ENCODE assay signal across 24 mouse cellular contexts in genomic region chr2:73295023-73295422, GRCm38 (mm10). TPM values are rescaled to one million over a fixed set of nuclear protein-coding genes. Genes with fewer than 3 reads are reported as not detected.
DNase-seq lines count a peak whose midpoint lies in the region; ATAC-seq and TF ChIP-seq lines count a peak whose summit lies in the region.
"Had no signal": no experiment of that assay in that cellular context is flagged by ENCODE, and none has a peak within 500 bp of the region (broad histone marks: within the 10 kb centered on the region; RNA-seq: fewer than 3 reads in every experiment).

No protein-coding gene starts in this region.

- H3K27me3 ChIP-seq in C2C12 (ENCODE audit: control insufficient read depth, insufficient read depth, insufficient read length): no peaks in the 10 kb centered on the region
- no peaks in the 10 kb centered on the region for H3K27me3 ChIP-seq in liver, embryonic 11.5 days (replicated peaks; ENCODE audit: control insufficient read depth, insufficient read depth, low read length)
- no peaks in the 10 kb centered on the region for H3K27me3 ChIP-seq in liver, embryonic 13.5 days
- no peaks in the 10 kb centered on the region for H3K27me3 ChIP-seq in hindbrain, embryonic 10.5 days (ENCODE audit: insufficient read depth, poor library complexity, severe bottlenecking)
- H3K27me3 ChIP-seq: embryonic facial prominence, embryonic 13.5 days; embryonic facial prominence, embryonic 15.5 days; forebrain, embryonic 12.5 days had no signal

- TF ChIP-seq CTCF in C2C12 (IDR thresholded peaks at IDR 0.05; ENCODE audit: control insufficient read depth, insufficient read depth, insufficient read length): no peak

- H3K4me3 ChIP-seq in C2C12 (ENCODE audit: insufficient read depth, poor library complexity, severe bottlenecking): no peak overlapping the region
- H3K4me3 ChIP-seq in liver, embryonic 11.5 days (ENCODE audit: low read depth, low read length): no peak overlapping the region
- H3K4me3 ChIP-seq in liver, embryonic 13.5 days (replicated peaks): no peak overlapping the region
- H3K4me3 ChIP-seq in hindbrain, embryonic 10.5 days: no peak overlapping the region
- H3K4me3 ChIP-seq: embryonic facial prominence, embryonic 13.5 days; embryonic facial prominence, embryonic 15.5 days; erythroblast, embryonic 14.5 days; forebrain, embryonic 10.5 days; forebrain, embryonic 12.5 days had no signal

- H3K79me3 ChIP-seq in C2C12 (ENCODE audit: low read depth): no peaks in the 10 kb centered on the region

- ATAC-seq in liver, embryonic 11.5 days (replicated peaks; ENCODE audit: low FRiP score): peak; percentile 64; the same call in 1 of the 2 replicates
- ATAC-seq in liver, embryonic 13.5 days (ENCODE audit: low read depth): peak; percentile 69
- ATAC-seq in megakaryocyte-erythroid progenitor cell, adult 5-6 weeks (replicated peaks; ENCODE audit: low FRiP score, low TSS enrichment, poor library complexity, severe bottlenecking): peak; percentile 35; the same call in 1 of the 2 replicates
- ATAC-seq: forebrain, embryonic 14.5 days; forebrain, embryonic 16.5 days had no signal

- no peaks in the 10 kb centered on the region for H3K9me3 ChIP-seq in liver, embryonic 11.5 days (ENCODE audit: control insufficient read depth, low read length)
- no peaks in the 10 kb centered on the region for H3K9me3 ChIP-seq in liver, embryonic 13.5 days (replicated peaks)
- H3K9me3 ChIP-seq in hindbrain, embryonic 10.5 days: no peaks in the 10 kb centered on the region
- H3K9me3 ChIP-seq: embryonic facial prominence, embryonic 13.5 days; embryonic facial prominence, embryonic 15.5 days; forebrain, embryonic 10.5 days; forebrain, embryonic 12.5 days had no signal

- H3ac ChIP-seq in C2C12 (ENCODE audit: control insufficient read depth, insufficient read length, low read depth): no peak overlapping the region

- H3K4me1 ChIP-seq in liver, embryonic 11.5 days (replicated peaks; ENCODE audit: control insufficient read depth, insufficient read depth, low read length): peaks cover 11% of the 10 kb centered on the region
- H3K4me1 ChIP-seq in liver, embryonic 13.5 days (replicated peaks): peaks cover 25% of the 10 kb centered on the region
- H3K4me1 ChIP-seq in hindbrain, embryonic 10.5 days (replicated peaks): no peaks in the 10 kb centered on the region
- H3K4me1 ChIP-seq: embryonic facial prominence, embryonic 13.5 days; embryonic facial prominence, embryonic 15.5 days; forebrain, embryonic 12.5 days had no signal

- H3K4me2 ChIP-seq in liver, embryonic 11.5 days: no peak overlapping the region
- H3K4me2 ChIP-seq in liver, embryonic 13.5 days: no peak overlapping the region
- H3K4me2 ChIP-seq: embryonic facial prominence, embryonic 13.5 days; embryonic facial prominence, embryonic 15.5 days; forebrain, embryonic 12.5 days had no signal

- no peak for DNase-seq in liver, embryonic 11.5 days (ENCODE audit: low spot score)
- DNase-seq in liver, embryonic 13.5 days: no peak
- no peak for DNase-seq in layer of hippocampus, postnatal 14 days (ENCODE audit: low spot score in 2 of 2)
- no peak for DNase-seq in hindbrain, embryonic 10.5 days (ENCODE audit: low spot score)
- no peak for DNase-seq in ovary, postnatal 14 days (ENCODE audit: low spot score)
- DNase-seq: adrenal gland, adult 2 months; adrenal gland, postnatal 10 days; adrenal gland, postnatal 25 days; cerebellum, adult 11 months; cerebellum, adult 18-20 months; cerebellum, adult 8-10 months; cerebellum, adult 9-11 months; cerebellum, postnatal 14 days; cerebellum, postnatal 36 days; embryo, embryonic 11 days had no signal

- H3K9ac ChIP-seq in liver, embryonic 11.5 days (ENCODE audit: low read depth, low read length): no peak overlapping the region
- H3K9ac ChIP-seq in liver, embryonic 13.5 days: no peak overlapping the region
- H3K9ac ChIP-seq: embryonic facial prominence, embryonic 13.5 days; embryonic facial prominence, embryonic 15.5 days; forebrain, embryonic 12.5 days had no signal

- no peak overlapping the region for H3K27ac ChIP-seq in liver, embryonic 11.5 days (ENCODE audit: low read depth, low read length)
- peak overlapping the region; percentile 34 for H3K27ac ChIP-seq in liver, embryonic 13.5 days
- no peak overlapping the region for H3K27ac ChIP-seq in hindbrain, embryonic 10.5 days
- H3K27ac ChIP-seq: embryonic facial prominence, embryonic 13.5 days; embryonic facial prominence, embryonic 15.5 days; forebrain, embryonic 10.5 days; forebrain, embryonic 12.5 days had no signal

- no peaks in the 10 kb centered on the region for H3K36me3 ChIP-seq in C2C12 (ENCODE audit: control insufficient read depth, insufficient read depth)
- peaks cover 2% of the 10 kb centered on the region; the same call in 1 of the 2 replicates for H3K36me3 ChIP-seq in liver, embryonic 11.5 days (ENCODE audit: control insufficient read depth, insufficient read depth, low read length)
- peaks cover 58% of the 10 kb centered on the region for H3K36me3 ChIP-seq in liver, embryonic 13.5 days
- H3K36me3 ChIP-seq in hindbrain, embryonic 10.5 days: peaks cover 22% of the 10 kb centered on the region

- no peaks in the 10 kb centered on the region for H3K79me2 ChIP-seq in C2C12 (ENCODE audit: control insufficient read depth, insufficient read depth)

- 58% methylated on average over 7 of the region's 7 CpGs for WGBS in liver, embryonic 11.5 days
- 44% methylated on average over 7 of the region's 7 CpGs for WGBS in liver, embryonic 13.5 days (ENCODE audit: insufficient replicate concordance)
- 87% methylated on average over 7 of the region's 7 CpGs for WGBS in hindbrain, embryonic 10.5 days

TF ChIP-seq in C2C12, 6 proteins besides CTCF, POLR2A, EP300 and RAD21:
- no peak for TF ChIP-seq MAX (IDR thresholded peaks at IDR 0.05)
- TF ChIP-seq MYOD1 (IDR thresholded peaks at IDR 0.05; ENCODE audit: control insufficient read depth, insufficient read length, low read depth): peak; percentile 19

RNA-seq across cellular contexts. Expression of gene Scrn3, which starts 17.4 kb away (rescaled TPM):
- polyA plus RNA-seq in C2C12 (2012; fragmentation: generic; extraction: Trizol): 7.0 TPM
- 27.6 and 31.6 TPM in 2 replicates for polyA plus RNA-seq in liver, embryonic 11.5 days (2014; fragmentation: Nextera tagmentation; extraction: Ambion mirVana)
- polyA plus RNA-seq in liver, embryonic 13.5 days (2015; fragmentation: Nextera tagmentation; extraction: Ambion mirVana): 26.3 and 30.4 TPM in 2 replicates
- 33.3 and 38.3 TPM in 2 replicates for total RNA-seq in megakaryocyte-erythroid progenitor cell, adult 5-6 weeks (2014; fragmentation: Nextera tagmentation)
- total RNA-seq in megakaryocyte-erythroid progenitor cell, adult 5-6 weeks (2017): 54.5 and 79.7 TPM in 2 replicates
- total RNA-seq in layer of hippocampus, postnatal 14 days (2021): 10 to 100 TPM; 15.0 to 16.8 TPM
- 8.3 and 14.2 TPM in 2 replicates for polyA plus RNA-seq in hindbrain, embryonic 10.5 days (2016; fragmentation: Nextera tagmentation; extraction: Ambion mirVana)

RNA-seq across cellular contexts. Expression of gene Cir1, which starts 17.5 kb away (rescaled TPM):
- 3.4 TPM for polyA plus RNA-seq in C2C12 (2012; fragmentation: generic; extraction: Trizol)
- polyA plus RNA-seq in liver, embryonic 11.5 days (2014; fragmentation: Nextera tagmentation; extraction: Ambion mirVana): 22.1 and 22.6 TPM in 2 replicates
- polyA plus RNA-seq in liver, embryonic 13.5 days (2015; fragmentation: Nextera tagmentation; extraction: Ambion mirVana): 21.3 and 23.9 TPM in 2 replicates
- 20.2 and 28.4 TPM in 2 replicates for total RNA-seq in megakaryocyte-erythroid progenitor cell, adult 5-6 weeks (2014; fragmentation: Nextera tagmentation)
- 28.3 and 36.9 TPM in 2 replicates for total RNA-seq in megakaryocyte-erythroid progenitor cell, adult 5-6 weeks (2017)
- 10 to 100 TPM; 25.7 to 25.9 TPM for total RNA-seq in layer of hippocampus, postnatal 14 days (2021)
- 11.7 and 14.9 TPM in 2 replicates for polyA plus RNA-seq in hindbrain, embryonic 10.5 days (2016; fragmentation: Nextera tagmentation; extraction: Ambion mirVana)

RNA-seq across cellular contexts. Expression of gene Sp9, which starts 23.3 kb away (rescaled TPM):
- 0.02 TPM for polyA plus RNA-seq in C2C12 (2012; fragmentation: generic; extraction: Trizol)
- polyA plus RNA-seq in liver, embryonic 11.5 days (2014; fragmentation: Nextera tagmentation; extraction: Ambion mirVana): 0.05 TPM in 1 of 2 replicates, not detected in the other
- not detected in 2 replicates for polyA plus RNA-seq in liver, embryonic 13.5 days (2015; fragmentation: Nextera tagmentation; extraction: Ambion mirVana)
- not detected in 2 replicates for total RNA-seq in megakaryocyte-erythroid progenitor cell, adult 5-6 weeks (2014; fragmentation: Nextera tagmentation)
- total RNA-seq in megakaryocyte-erythroid progenitor cell, adult 5-6 weeks (2017): 0.47 TPM in 1 of 2 replicates, not detected in the other
- total RNA-seq in layer of hippocampus, postnatal 14 days (2021): 1 to 10 TPM; 4.6 to 4.8 TPM
- polyA plus RNA-seq in hindbrain, embryonic 10.5 days (2016; fragmentation: Nextera tagmentation; extraction: Ambion mirVana): 1.9 and 2.3 TPM in 2 replicates
- total RNA-seq: adrenal gland, adult 2 months; adrenal gland, postnatal 10 days; adrenal gland, postnatal 25 days had no signal
- polyA plus RNA-seq: adrenal gland, adult 2 months; erythroblast, embryonic 14.5 days had no signal
